Mouse (Mus musculus): Measurements from ENCODE around the gene Kidins220. TPM values are rescaled to one million over a fixed set of nuclear protein-coding genes. Genes with fewer than 3 reads are reported as not detected.
A peak's percentile ranks its signal among the peaks of the same experiment; 100 is the strongest.

The Kidins220 gene
- polyA plus RNA-seq, 2 experiments from 2014 or later, result 12.3 to 12.8 TPM

DNA sequence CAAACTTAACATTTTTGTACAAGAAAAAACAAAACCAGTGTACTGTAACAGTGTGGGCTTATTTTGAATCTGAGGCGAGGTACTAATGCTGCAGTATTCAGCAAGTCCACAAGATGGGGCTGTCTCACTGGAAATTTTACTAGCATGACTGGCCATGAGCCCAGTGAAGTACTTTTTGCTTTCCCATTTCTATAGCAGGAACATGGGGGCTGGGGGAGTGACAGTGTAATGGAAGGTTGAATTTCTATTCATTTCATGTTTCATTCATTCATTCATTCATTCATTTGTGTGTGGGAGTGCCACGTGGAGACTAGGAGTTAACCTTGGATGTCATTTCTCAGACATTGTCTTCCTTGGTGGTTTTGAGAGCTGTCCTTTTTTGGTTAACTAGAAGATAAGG, 52.7 kb downstream of the Kidins220 start:
- ATAC-seq, result peak; percentile 66

DNA sequence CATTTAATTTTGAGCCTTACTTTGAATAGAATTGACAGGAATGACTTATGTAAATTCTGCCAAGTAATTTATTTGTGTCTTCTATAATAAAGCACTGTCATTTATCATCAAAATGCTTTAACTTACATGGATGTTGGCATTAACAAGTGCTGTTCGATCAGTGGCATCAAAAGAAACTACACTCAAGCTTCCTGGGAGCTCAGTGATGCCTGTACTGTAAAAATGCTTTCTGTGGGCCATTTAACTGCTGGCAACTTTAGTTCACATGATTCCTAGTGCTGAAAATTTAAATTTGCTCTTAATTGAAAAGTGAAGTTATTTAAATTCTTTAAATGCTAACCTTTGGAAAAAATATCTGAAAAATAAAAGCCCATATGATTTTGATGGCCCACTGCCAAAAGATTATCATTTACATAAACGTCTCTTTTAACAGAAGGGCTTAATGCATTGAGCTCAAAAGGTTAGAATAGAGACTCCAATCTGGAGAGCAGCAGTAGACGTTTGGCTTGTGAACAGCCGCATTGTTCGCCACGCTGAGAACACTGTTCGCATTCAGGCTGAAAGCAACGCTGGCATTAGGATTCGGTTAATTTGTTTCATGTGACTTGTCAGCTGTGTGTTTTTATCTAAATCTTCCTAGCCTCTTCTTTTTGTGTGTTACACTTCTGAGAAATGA, 59.1 kb downstream of the Kidins220 start:
- ATAC-seq, result no peak

DNA sequence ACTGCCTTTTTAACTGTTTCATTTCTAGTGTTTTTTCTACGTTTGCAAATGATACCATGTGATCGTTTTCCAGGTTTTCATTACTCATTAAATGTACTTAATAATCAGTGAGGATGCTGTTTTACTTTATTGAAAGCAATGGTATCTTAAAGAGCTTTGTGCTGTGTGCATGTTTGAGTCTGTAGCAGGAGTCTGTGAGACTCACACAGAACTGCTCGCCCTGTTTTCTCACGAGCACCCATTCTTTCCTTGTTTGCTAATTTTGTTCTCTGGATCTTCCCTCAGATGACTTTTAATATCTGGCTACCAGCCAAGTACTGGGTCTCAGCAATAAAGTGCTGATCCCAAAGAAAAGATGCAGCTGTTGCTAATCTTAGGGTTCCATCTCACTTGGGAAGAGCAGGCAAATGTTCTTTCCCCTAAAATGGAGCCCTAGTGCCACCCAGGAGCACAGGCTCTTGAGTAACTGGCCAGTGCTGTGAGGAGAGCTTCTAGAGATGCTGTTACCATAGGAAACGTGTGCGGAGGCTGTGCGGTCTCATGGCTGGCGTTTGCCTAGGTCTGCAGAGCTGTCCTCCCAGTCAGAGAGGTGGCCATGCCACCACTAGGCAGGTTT, 59.7 kb downstream of the Kidins220 start:
- no peak for ATAC-seq

DNA sequence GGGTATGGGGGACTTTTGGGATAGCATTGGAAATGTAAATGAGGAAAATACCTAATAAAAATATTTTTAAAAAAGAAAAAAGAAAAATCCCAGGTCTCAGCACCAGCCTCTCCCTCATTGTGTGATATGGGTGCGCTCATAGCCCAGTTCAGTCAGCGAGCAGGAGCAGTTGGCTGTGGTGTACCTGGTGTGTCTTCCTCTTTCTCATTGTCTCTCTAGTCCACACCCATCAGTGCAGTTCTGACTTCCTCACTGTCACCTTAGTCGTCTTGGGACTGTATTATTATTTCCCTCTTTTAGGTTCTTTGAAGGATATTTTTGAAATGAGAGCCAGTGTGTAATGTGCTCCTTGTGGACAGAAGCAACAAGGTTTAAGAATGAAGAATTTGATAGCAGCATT, 61.3 kb downstream of the Kidins220 start:
- ATAC-seq, result no peak

DNA sequence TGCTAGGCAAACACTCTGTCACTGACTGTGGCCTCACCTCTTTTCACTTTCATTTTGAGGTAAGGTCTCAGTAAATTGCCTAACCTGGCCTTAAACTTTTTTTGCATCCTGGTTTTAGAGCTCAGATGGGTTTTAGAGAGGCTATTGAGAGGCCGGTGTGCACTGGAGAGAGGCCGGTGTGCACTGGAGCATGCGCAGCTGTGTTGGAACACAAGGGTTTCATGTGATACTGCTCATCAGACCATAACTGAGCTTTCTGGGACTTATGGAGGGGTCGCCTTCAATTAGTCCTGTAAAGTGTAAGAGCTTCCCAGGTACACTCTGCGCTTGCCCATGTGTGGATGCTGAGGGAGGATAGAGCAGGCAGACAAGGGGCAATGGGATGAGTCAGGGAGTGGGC, 62.5 kb downstream of the Kidins220 start:
- ATAC-seq, result no peak

DNA sequence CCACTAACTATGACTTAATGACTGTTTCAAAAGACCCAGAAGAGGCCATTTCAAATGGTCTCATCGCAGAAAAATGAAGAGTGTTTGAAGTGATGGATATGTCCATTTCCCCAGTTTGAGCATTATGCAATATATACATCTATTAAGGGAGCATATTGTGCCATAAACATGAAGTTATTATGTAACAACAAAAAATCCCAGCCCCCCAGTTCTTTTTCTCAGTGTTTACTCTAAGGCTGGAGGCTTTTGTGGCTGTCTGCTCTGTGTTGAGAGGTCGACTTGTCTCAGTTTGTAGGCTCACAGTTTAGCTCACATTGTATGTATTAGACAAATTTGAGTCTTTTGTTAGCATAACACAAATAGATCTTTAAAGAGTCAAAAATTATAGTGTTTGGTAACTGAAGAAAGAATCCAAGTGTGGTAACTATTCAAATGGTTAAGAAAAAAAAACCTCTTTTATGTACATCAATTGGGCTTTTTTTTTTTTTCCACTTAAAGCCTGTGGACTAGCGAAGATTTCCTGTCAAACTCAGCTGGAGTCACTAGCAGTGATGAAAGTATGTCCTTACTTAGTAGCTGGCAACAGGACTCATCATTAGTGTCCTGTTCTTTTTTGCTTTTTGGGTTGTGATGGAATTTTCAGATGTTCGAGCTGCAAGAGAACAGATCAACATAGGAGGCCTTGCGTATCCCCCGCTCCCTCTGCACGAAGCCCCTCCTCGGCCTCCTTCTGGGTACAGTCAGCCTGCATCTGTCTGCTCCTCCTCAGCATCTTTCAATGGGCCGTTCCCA, 63.2 kb downstream of the Kidins220 start:
- ATAC-seq, result no peak

DNA sequence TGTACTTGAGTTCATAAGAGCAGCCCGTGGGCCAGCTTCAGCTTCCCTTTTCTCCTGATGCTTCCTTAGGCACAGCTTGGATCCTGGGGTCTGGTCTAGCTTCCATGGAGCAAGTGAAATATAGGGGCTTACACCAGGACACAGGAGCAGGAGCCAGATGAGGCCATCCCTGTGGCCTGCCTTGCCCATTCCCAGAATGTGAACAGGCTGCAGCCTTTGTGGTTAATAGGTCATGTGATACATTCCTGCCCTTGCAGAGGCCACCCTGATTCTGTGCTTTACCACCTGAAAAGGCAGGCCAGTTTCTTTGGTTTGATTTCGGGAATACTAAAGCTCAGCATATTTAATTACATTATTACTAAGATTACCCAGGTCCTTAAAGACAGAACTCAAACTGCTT, 69.3 kb downstream of the Kidins220 start:
- ATAC-seq, result no peak

DNA sequence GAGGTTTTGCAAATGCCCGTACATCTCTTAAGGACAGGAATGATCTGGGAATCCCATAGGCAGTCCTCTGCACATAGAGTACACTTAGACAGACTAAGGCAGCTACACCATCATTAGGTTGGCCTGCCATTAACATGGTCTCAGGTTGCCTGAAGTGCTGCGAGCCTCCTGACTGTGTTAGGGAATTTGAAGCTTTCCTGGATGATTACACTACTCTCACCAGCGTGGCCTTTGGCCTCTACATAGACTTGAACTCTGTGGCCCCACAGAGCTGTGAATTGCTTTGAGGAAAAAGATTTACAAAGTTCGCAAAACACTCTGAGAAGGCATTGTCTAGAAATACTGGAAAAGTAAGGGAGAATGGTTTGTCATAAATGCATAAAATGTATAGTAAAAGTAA, 69.9 kb downstream of the Kidins220 start:
- ATAC-seq, result no peak

DNA sequence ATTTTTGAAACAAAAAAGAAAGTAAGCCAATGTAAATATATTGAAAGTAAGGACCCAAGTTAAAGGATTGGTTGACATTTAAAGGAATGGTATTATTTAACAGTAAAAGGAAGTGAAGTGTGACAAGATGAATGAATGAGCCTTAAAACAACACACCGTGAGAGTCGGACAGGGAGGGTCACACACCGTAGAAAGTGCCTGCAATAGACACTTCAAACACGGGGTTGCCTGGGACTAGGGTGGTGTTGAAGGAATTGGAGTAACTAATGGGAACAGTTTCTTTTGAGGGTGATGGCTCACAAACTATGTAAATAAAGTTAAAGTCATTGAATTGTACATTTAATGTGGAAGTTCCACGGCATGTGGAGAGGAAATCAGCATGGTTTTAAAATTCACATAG, 74.5 kb downstream of the Kidins220 start:
- no peak for ATAC-seq

DNA sequence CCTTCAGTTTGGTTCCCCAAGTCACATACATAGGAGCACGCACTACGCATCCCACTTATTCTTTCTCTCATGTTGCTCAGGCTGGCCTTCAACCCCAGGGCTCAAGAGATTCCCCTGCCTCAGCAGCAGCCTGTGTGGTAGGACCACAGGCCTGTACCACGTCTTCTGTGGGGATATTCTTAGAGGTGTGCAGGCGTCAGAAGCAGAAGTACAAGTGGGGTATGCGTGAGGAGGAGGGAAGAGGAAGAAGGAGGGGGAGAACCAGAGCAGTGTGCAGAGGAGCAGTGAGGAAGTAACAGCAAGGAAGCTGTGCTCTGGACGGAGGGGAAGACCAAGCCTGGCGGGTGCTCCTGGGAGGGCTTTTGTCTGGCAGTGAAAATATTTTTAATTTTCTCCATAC, 79.8 kb downstream of the Kidins220 start:
- ATAC-seq, result no peak

DNA sequence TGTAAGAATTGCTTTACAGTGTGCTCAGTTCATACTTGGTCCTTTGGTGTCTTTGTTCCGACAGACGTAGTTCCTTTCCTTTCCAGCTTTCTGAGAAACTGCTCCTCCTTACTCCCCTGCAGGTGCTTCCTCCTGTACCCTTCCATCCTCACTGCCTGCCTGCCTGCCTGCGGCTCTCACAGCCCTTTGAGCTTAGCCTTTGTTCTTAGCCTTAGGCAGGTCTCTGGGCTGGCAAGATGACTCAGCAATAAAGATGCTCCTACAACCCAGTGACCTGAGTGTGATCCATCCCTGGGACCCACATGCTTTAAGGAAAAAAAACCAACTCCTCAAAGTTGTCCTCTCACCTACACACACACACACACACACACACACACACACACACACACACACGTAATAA, 80.2 kb downstream of the Kidins220 start:
- ATAC-seq, result no peak

DNA sequence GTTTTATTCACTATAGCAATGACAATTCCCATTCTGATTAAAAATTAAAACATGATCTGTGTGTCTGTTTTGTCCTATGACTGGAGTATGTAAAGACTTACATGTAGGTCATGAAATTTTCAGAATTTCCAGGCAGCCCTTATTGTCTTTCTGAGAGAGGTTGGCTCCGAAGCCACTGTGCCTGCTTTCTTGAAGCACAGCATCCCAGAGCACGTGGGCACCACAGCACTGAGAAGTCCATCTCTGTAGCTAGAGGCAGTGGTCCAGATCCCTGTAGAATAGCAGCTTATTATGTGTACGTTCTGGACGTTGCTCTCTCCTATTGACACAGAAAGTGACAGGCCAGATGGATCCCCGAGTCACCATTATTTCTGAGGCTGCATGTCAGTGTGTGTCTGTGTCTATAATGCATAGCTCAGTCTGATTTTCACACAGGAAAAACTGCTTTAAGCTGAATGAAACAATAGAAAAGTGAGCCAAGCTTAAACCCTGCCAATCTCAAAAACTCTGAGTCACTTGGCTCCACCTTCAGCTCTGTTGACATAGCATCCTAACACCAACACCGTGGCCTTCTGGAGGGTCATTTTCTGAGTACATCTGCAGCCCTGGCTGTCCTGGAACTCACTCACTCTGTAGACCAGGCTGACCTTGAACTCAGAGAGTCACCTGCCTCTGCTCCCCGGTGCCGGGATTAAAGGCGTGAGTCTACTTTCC, 84.9 kb downstream of the Kidins220 start:
- no peak for ATAC-seq

DNA sequence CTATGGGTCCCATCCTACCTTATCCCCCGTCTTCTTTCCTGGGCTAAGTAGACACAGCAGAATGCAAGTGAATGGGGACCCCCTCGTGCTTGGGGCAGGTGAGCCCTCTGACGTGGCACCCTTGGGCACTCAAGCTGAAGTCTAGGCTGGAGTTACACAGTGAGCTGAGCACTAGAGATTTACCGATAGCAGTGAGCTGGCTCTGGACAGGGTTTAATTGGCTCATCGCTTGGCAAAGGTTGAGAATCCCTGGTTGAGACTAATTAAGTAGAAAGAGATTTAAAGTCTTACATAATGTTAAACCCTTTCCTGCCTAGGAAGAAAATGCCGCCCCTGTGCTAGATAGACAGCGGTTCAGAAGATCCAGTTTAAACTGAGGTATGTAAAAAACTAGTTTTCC, 86.2 kb downstream of the Kidins220 start:
- no peak for ATAC-seq

DNA sequence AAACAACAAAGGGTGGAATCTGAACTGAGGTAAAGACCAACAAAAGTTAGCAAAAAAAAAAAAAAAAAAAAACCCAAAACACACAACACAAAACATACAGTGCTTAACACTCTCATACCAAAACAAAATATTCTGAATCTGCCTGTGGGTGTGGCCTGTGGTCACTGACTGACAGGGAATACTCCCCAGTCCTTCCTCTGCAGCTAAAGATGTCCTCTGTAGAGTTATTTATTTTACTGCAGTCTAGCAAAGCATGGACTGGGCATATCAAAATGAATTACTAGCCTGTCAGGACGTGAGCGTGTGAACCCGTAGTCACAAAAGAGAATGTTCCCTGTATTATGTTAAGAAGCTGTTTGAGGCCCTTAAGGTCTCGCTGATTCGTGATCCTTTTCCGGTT, 87.5 kb downstream of the Kidins220 start:
- no peak for ATAC-seq

DNA sequence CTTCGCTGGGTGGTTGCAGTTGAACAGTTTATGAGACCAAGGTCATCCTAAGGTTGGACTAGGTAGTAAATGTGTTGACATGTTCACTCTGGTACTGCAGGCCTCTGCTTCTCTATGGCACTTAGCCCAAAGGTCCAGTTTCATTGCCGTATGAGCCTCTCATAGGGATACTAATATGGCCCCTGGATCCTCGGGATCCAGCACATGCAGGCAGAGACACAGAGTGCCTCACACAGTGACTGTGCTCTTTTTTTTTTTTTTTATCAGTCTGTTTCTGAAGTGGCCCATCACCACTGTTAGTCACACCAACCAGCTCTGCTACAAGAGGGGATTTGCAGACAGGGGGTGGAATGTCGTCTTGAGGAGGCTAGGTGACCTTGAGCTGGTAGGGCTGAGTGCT, 98.6 kb downstream of the Kidins220 start:
- ATAC-seq, result no peak

DNA sequence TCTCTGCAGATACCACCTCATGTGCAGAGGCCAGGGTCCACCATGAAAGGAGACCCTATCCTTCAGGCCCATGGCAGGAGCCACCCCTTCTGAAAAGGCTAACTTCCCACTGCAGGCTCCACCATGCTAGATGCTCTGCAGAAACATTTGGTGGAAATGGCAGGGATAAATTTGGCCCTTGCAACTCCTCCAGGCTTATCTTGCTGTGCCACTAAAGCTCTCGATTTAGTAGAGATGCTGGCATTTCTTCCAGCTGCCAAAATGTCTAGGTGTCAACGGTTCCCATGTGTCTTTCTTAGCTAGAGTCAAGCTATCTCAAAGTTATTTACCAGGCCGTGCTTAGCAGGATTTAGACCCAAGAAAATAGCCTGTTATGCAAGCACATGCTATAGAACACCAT, 99.6 kb downstream of the Kidins220 start:
- ATAC-seq, result no peak

DNA sequence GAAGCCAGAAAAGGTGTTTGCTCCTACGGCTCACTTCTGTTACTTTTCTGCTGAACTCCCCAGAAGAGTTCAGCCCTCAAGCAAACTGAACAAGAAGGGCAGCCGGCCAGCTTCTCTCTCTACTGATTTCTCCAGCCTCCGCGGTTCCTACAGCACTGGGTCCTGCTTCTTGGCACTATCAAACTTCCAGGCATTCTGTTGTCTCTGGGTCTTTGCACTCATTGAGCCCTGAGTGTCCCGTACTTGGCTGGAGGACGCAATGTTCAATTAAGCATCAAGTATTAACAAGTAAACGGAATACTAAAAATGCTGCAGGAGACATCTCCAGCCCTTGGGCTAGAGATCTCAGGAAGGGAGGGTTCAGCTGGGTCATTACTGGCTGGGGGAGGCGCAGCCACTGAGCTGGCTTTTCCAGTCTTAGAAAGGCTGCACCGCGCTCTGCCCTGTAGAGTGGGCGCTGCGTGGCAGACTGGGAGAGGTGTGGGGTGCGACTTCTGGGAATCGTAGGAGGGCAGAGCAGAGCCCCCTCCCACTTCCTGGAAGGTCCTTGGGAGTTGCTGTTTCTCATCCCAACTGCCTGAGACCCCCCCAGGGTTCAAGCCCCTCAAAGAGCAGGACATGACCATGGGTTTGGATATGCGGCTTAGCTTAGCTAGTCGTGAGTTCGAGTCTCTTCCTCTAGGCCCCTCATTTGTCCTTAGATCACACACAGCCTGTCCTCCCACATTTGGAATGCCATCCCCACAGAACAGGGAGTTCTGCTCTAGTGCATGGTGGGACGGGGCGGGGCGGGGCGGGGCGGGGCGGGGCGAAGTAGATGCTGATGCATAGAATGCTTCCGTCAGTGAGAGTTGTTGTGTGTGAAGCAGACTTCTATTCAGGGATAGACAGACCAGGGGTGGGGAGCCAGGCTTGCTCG, 108.8 kb downstream of the Kidins220 start:
- ATAC-seq, result no peak

DNA sequence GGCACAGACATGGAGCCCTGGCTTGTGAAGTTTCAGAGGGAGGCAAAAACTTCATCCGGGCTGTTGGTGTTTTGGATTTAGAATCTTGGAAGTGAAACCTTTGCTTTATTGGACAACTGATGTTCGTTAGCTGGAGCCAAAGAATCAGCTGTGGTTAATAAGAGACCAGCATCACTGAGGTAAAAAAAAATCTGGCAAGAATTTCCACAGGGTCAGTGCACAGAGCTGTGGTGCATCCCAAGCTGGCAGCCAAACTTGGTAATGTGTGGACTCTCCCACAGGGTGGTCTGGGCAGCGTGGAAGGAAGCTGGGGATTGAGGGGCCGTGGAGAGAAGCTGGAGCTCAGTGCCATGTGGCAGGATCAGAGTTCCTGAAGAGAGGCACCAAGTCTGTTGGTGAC, 112.2 kb downstream of the Kidins220 start:
- no peak for ATAC-seq

DNA sequence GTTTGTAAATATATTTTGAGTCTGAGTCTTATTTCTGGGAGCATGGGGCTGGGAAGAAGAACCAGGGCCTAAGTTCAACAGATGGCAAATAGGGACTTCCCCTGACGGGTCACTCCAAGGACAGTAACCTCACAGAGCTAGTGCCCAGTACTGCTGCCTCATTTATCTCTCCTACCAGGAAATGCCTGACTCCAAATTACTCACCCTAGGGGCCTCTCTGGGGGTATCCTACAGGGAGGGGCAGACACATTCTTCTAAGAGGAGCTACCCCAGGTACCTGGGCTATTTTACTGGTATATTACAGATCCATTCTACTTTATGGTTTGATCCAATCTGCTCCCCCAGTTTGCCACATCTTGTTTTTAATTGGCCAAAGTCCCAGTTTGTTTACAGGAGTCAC, 114.7 kb downstream of the Kidins220 start:
- no peak for ATAC-seq

DNA sequence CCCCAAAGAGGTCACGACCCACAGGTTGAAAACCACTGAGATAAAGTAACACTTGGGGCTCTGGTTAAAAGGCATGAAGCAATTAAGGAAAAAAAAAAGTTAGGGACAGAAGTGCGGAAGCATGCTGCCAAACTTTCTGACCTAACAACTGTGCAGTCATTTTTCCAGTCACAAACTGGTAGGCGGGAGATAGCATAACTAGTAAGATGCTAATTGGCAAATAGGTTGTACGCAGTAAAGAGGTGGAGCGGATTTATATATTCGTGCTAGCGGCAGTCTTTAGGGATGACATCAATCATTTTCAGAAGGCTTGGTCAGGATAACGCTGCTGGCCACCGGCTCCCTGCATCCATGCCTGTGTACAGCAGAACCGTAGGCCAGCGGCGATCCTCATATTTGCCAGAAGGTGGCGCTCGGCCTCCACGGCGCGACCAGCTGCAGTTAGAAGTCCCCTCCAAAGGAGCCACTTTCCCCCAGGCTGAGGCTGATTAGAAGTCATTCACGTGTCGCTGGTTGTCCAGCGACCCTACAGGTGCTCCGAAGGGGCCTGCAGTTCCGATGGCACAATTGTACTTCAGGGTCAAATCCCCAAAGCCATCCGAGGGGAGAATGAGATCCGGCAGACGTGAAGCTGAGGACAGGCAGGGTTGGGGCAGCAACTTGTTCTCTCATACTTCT, 117.4 kb downstream of the Kidins220 start:
- no peak for ATAC-seq

DNA sequence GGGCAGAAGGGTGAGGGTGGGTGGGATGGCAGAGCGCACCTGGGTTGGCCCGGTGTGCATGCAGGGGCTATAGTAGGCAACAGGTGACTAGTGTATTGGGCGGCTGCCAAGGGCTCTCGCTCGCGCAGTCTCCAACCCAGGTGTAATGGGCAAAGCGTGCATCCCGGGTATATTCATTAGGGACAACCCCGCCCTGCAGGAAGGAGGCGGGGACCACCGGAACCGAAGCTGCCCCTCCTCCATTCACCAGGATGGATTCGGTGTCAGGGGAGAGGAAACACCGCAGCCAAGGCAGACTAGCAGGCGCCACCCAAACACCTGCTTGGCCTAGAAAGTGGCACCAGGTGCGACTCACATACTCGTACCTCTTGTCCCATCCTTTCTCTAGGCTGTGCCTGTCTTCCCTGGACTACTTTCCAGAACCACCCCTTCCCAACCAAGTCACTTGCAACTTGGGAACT, 118.1 kb downstream of the Kidins220 start:
- ATAC-seq, result no peak

All from activated CD4-positive, CD25-positive, alpha-beta regulatory T cell, adult 4 months (primary cell).